Mouse (Mus musculus) stomach, embryonic 15.5 days (tissue): ENCODE measurements at regions not wholly inside any gene's neighbourhood (a gene's known extent, or its start where the extent isn't known, plus 50 kb on each side); places are given as distances from the start of the nearest gene placed in this dataset.
A peak's percentile ranks its signal among the peaks of the same experiment; 100 is the strongest.

Experiments used
- ATAC-seq: fragments of 200-750 bp; cut with Nextera tagmentation; 2 replicates; pipeline ENCODE4 v1.8.0; 2017; ENCODE audit warnings: low read depth, moderate number of reproducible peaks, moderate TSS enrichment; ENCODE audit not compliant: insufficient read depth, low FRiP score
- H3K27ac ChIP-seq: fragments of 300-500 bp; sonication (generic); 2 replicates; pipeline ENCODE4 v1.5.1; 2015; ENCODE audit warnings: mild to moderate bottlenecking, inconsistent platforms
- H3K27me3 ChIP-seq: fragments of 300-500 bp; sonication (generic); replicated peaks from 2 replicates; pipeline ENCODE4 v1.6.1; 2015; ENCODE audit warnings: inconsistent platforms
- H3K36me3 ChIP-seq: fragments of 300-500 bp; sonication (generic); 2 replicates; pipeline ENCODE4 v1.6.1; 2015; ENCODE audit warnings: inconsistent platforms
- H3K4me1 ChIP-seq: fragments of 300-500 bp; sonication (generic); 2 replicates; pipeline ENCODE4 v1.6.1; 2015; ENCODE audit warnings: inconsistent platforms
- H3K4me2 ChIP-seq: fragments of 300-500 bp; sonication (generic); 2 replicates; pipeline ENCODE4 v1.6.1; 2015; ENCODE audit warnings: mild to moderate bottlenecking, inconsistent platforms
- H3K4me3 ChIP-seq: fragments of 300-500 bp; sonication (generic); replicated peaks from 2 replicates; pipeline ENCODE4 v1.5.1; 2015; ENCODE audit warnings: inconsistent platforms
- H3K9ac ChIP-seq: fragments of 300-500 bp; sonication (generic); 2 replicates; pipeline ENCODE4 v1.6.1; 2015; ENCODE audit warnings: inconsistent platforms
- H3K9me3 ChIP-seq: fragments of 300-500 bp; sonication (generic); 2 replicates; pipeline ENCODE4 v1.6.1; 2016; ENCODE audit warnings: inconsistent platforms
- WGBS: fragments of 180-500 bp; shearing (Covaris S2); methylation state at CpG from one replicate; pipeline ENCODE4 v1.1.7; 2015; 5-methylcytosine and 5-hydroxymethylcytosine counted together

- WGBS, result 30% methylated on average over 2 of the region's 2 CpGs
- H3K4me1 ChIP-seq, result 0 out of 2 replicates have a peak, but pooled peaks cover 3% of the 10 kb centered on the region
- H3K9me3 ChIP-seq, result no peaks in the 10 kb centered on the region
- no peaks in the 10 kb centered on the region for H3K27me3 ChIP-seq
- ATAC-seq, result no peak
- H3K27ac ChIP-seq, result no peak overlapping the region
- no peak overlapping the region for H3K4me3 ChIP-seq
- H3K9ac ChIP-seq, result no peak overlapping the region
- H3K36me3 ChIP-seq, result no peaks in the 10 kb centered on the region
- no peak overlapping the region for H3K4me2 ChIP-seq
Observed at GRCm38 (mm10) chr1:80854945-80855656, 96.8 kb upstream of the Dock10 start.

- H3K9me3 ChIP-seq, result no peaks in the 10 kb centered on the region
- H3K27ac ChIP-seq, result no peak overlapping the region
- no peaks in the 10 kb centered on the region for H3K27me3 ChIP-seq
- ATAC-seq, result peak; percentile 60; the same call in 1 of the 2 replicates
- H3K4me2 ChIP-seq, result peak overlapping the region; percentile 14; the same call in 1 of the 2 replicates
- no peaks in the 10 kb centered on the region for H3K36me3 ChIP-seq
- WGBS, result 26% methylated on average over 7 of the region's 7 CpGs
- no peak overlapping the region for H3K4me3 ChIP-seq
- no peak overlapping the region for H3K9ac ChIP-seq
- 0 out of 2 replicates have a peak, but pooled peaks cover 3% of the 10 kb centered on the region for H3K4me1 ChIP-seq
Observed at GRCm38 (mm10) chr1:80854289-80854701, 96.0 kb upstream of the Dock10 start.

- Histone ChIP-seq H3K4me2 (no peak overlapping the region), H3K4me3 (no peak overlapping the region), H3K36me3 (no peaks in the 10 kb centered on the region), H3K9ac (no peak overlapping the region), H3K9me3 (no peaks in the 10 kb centered on the region), H3K27me3 (no peaks in the 10 kb centered on the region), H3K4me1 (0 out of 2 replicates have a peak, but pooled peaks cover 3% of the 10 kb centered on the region), H3K27ac (no peak overlapping the region)
- no peak for ATAC-seq
- WGBS, result 47% methylated on average over 2 of the region's 2 CpGs
Observed at GRCm38 (mm10) chr1:80852761-80853160, 94.4 kb upstream of the Dock10 start.

- no peaks in the 10 kb centered on the region for H3K9me3 ChIP-seq
- no peak overlapping the region for H3K9ac ChIP-seq
- H3K27me3 ChIP-seq, result no peaks in the 10 kb centered on the region
- no peak overlapping the region for H3K27ac ChIP-seq
- H3K4me2 ChIP-seq, result no peak overlapping the region
- ATAC-seq, result no peak
- no peak overlapping the region for H3K4me3 ChIP-seq
- H3K36me3 ChIP-seq, result no peaks in the 10 kb centered on the region
- no peaks in the 10 kb centered on the region for H3K4me1 ChIP-seq
Observed at GRCm38 (mm10) chr1:80830196-80830794, 72.0 kb upstream of the Dock10 start.

GRCm38 (mm10) chr1:80826383-80826782, 68.1 kb upstream of the Dock10 start:
- H3K4me2 ChIP-seq, result no peak overlapping the region
- no peaks in the 10 kb centered on the region for H3K9me3 ChIP-seq
- no peak overlapping the region for H3K27ac ChIP-seq
- ATAC-seq, result no peak
- H3K9ac ChIP-seq, result no peak overlapping the region
- no peaks in the 10 kb centered on the region for H3K36me3 ChIP-seq
- H3K4me3 ChIP-seq, result no peak overlapping the region
- H3K27me3 ChIP-seq, result no peaks in the 10 kb centered on the region
- H3K4me1 ChIP-seq, result no peaks in the 10 kb centered on the region
- WGBS, result 72% methylated on average over 1 of the region's 1 CpGs

- Histone ChIP-seq H3K4me3 (no peak overlapping the region), H3K27ac (no peak overlapping the region), H3K27me3 (no peaks in the 10 kb centered on the region), H3K4me2 (no peak overlapping the region), H3K9ac (no peak overlapping the region), H3K36me3 (no peaks in the 10 kb centered on the region), H3K4me1 (no peaks in the 10 kb centered on the region), H3K9me3 (no peaks in the 10 kb centered on the region)
- no peak for ATAC-seq
- WGBS, result 83% methylated on average over 3 of the region's 3 CpGs
Observed at GRCm38 (mm10) chr1:80823953-80824352, 65.6 kb upstream of the Dock10 start.

- Histone ChIP-seq H3K9ac (no peak overlapping the region), H3K4me1 (no peaks in the 10 kb centered on the region), H3K36me3 (no peaks in the 10 kb centered on the region), H3K4me3 (no peak overlapping the region), H3K27ac (no peak overlapping the region), H3K27me3 (no peaks in the 10 kb centered on the region), H3K4me2 (no peak overlapping the region), H3K9me3 (no peaks in the 10 kb centered on the region)
- ATAC-seq, result no peak
- 70% methylated on average over 1 of the region's 1 CpGs for WGBS
Observed at GRCm38 (mm10) chr1:80822185-80822584, 63.9 kb upstream of the Dock10 start.

- Histone ChIP-seq H3K9ac (no peak overlapping the region), H3K27ac (no peak overlapping the region), H3K4me2 (no peak overlapping the region), H3K27me3 (no peaks in the 10 kb centered on the region), H3K4me3 (no peak overlapping the region), H3K36me3 (no peaks in the 10 kb centered on the region), H3K9me3 (no peaks in the 10 kb centered on the region), H3K4me1 (no peaks in the 10 kb centered on the region)
- ATAC-seq, result no peak
- WGBS, result 50% methylated on average over 3 of the region's 3 CpGs
Observed at GRCm38 (mm10) chr1:80812906-80813305, 54.6 kb upstream of the Dock10 start.
